Mouse (Mus musculus): ENCODE data around the gene C1qtnf1.

- TF ChIP-seq CTCF (IDR thresholded peaks at IDR 0.05; ENCODE audit: low read depth) (no peak), EP300 (IDR thresholded peaks at IDR 0.05; ENCODE audit: low read depth) (no peak)
Measured at GRCm38 (mm10) chr11:118473161-118473560, 45.2 kb downstream of the C1qtnf1 start.

Data from liver, postnatal 0 days (tissue).